Mouse (Mus musculus): ENCODE measurements around the gene Daam1. TPM values are rescaled to one million over a fixed set of nuclear protein-coding genes. Genes with fewer than 3 reads are reported as not detected.

Daam1 gene
- polyA plus RNA-seq (2012), result 29.0 and 37.2 TPM in 2 replicates

GRCm38 (mm10) chr12:71830607-71831257 lies at the start of gene Daam1:
Gene Daam1 (plus strand): TSS chr12:71831078.
- TF ChIP-seq GATA1 (IDR thresholded peaks at IDR 0.05; ENCODE audit: low read length), result no peak

DNA sequence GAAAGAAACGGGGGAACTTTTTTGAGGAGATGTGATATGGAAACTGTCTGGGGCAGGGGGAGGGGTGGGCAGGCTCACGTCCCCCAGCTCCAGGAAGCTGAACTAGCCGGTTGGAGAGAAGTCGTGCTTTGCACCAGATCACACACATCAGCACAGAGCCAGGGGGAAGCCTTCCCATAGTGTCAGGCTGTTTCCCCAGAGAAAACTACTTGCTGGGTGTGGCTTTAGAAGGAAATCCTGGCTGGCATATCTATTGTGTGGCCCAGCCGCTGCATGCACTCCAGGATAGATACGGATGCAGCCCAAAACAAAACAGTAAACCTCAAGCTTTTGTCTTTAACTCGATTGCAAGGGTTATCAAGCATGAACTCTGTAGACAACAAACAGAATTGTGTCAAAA lies 49.7 kb upstream of the Daam1 start:
- no peak for TF ChIP-seq GATA1 (IDR thresholded peaks at IDR 0.05; ENCODE audit: low read length)

- no peak for TF ChIP-seq GATA1 (IDR thresholded peaks at IDR 0.05; ENCODE audit: low read length)
Measured at GRCm38 (mm10) chr12:71783970-71784369, 46.9 kb upstream of the Daam1 start.

DNA sequence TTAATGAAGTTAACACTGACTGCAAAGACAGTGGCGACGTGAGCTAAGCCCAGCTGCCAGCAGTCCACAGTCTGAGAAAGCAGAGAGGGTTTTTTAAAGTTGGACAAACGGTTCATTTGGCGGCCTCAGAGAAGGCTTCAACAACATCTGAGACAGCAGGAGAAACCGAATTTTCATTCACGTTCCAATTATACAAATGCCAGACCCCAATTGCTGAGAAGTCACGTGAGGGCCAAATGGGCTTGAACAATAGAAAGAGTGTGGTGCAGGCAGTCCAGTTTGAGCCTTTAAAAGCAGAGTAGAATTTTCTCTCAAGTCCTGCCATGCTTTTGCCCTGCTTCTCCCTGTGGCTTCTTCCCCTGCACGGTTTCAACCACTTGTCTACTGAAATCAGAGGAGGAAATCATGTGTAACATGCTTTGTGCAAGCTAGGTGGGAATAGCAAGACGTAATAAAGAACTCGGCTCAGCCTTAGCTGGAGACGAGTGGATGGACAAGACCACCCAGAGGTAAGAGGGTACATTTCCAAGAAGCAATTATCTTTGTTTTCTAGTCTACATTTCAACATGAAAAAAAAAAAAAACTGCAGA lies 46.1 kb upstream of the Daam1 start:
- TF ChIP-seq GATA1 (IDR thresholded peaks at IDR 0.05; ENCODE audit: low read length), result no peak

- TF ChIP-seq GATA1 (IDR thresholded peaks at IDR 0.05; ENCODE audit: low read length), result no peak
Measured at GRCm38 (mm10) chr12:71786521-71786920, 44.4 kb upstream of the Daam1 start.

- no peak for TF ChIP-seq GATA1 (IDR thresholded peaks at IDR 0.05; ENCODE audit: low read length)
Measured at GRCm38 (mm10) chr12:71788791-71789190, 42.1 kb upstream of the Daam1 start.

DNA sequence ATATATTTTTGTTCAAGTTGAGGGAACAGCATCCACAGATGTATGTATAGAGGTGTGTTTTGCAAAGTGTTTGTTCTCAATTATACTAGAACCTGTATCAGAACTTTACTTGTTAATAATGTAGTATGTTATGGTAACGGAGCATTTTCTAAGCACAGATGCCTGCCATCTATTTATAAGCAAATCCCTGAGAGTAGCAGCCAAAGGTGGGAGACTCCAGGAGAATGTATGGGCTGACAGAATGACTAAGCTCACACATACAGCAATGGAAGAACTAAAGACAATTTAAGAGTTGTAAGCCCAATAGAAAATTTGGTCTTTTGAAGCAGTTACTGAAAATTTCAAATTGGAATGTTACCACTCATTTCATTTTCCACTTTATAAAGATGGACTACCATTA lies 40.3 kb upstream of the Daam1 start:
- TF ChIP-seq GATA1 (IDR thresholded peaks at IDR 0.05; ENCODE audit: low read length), result no peak

DNA sequence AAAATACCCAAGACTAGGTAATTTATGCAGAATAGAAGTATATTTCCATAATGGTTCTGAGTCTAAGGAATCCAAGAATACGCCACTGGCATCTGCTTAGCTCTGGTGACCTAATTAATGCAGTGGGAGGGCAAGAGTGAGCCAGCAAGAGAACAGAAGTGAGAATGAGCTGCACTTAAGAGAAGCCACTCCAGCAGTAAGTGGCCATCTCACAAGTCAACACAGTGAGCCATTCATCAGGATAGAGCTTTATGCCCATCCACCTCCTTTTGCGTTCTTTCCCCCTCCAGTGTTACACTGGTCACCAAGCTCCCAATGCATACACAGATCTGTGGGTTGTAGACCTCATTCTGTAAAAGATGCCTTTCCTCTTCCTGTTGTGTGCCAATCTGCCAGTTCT lies 37.8 kb upstream of the Daam1 start:
- no peak for TF ChIP-seq GATA1 (IDR thresholded peaks at IDR 0.05; ENCODE audit: low read length)

DNA sequence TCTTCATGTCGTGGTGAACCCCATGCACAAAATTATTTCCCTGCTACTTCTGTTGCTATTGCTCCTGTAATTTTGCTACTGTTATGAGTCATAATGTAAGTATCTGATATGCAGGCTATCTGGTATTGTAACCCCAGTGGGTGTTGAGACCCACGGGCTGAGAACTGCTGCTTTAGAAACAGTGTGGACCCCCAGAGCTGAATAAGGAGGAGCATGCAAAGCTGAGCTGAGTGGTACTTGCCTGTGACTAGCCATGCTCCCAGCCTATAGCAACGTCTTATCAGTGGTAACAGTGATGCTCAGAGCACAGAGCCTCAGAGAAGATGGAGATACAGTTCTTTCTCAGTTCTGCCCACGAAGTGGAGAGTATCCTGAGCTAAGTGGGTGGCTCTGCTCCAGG lies 35.3 kb upstream of the Daam1 start:
- TF ChIP-seq GATA1 (IDR thresholded peaks at IDR 0.05; ENCODE audit: low read length), result no peak

- no peak for TF ChIP-seq GATA1 (IDR thresholded peaks at IDR 0.05; ENCODE audit: low read length)
Measured at GRCm38 (mm10) chr12:71796517-71796916, 34.4 kb upstream of the Daam1 start.

DNA sequence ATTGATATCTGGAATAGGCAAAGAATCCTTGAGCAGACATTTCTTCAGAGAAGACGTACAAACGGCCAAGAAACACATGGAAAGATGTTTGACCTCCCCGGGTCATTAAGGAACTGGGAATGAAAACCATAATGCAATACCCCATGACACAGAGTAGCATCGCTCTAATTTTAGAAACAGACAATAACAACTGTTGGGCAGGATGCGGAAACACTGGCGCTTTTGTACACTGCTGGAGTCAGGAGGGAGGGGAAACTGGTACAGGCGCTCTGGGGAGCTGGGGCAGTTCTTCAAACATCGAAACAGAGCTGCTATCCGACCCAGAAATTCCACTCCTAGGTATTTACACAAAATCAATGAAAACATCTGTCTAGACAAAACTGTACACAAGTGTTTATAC lies 23.6 kb upstream of the Daam1 start:
- no peak for TF ChIP-seq GATA1 (IDR thresholded peaks at IDR 0.05; ENCODE audit: low read length)

GRCm38 (mm10) chr12:71808631-71809030 lies 22.2 kb upstream of the Daam1 start:
- no peak for TF ChIP-seq GATA1 (IDR thresholded peaks at IDR 0.05; ENCODE audit: low read length)

DNA sequence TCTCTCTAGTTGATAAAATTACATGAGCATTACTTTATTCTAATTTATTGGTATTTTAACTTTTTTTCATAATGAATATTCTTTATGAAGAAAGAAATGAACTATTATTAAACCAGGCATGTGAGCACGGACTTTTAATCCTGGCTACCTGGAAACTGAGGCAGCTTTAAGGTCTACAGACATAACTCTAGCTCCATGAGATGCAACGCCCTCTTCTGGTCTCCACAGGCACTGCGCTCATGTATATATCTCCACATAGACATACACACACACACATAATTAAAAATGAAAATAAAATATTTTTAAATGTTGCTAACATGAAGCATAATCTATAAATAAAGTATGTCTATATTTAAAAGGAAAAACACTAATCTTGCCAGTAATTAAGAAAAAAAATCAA lies 21.3 kb upstream of the Daam1 start:
- TF ChIP-seq GATA1 (IDR thresholded peaks at IDR 0.05; ENCODE audit: low read length), result no peak

DNA sequence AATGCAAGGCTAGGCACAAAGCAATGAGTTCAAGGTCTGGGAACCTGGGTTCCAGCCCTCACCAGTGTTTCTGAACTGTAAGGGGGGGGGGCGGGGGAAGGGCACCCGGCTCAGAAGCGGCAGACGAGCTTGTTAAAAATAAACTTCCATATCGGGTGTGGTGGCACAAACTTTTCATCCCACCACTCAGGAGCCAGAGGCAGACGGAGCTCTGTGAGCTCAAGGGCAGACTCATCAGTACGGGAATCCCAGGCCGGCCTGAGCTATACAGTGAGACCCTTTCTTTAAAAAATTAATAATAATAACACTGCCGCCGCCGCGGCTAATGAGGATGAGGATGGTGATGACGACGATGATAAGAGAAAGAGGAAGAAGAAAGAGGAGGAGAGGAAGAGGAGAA lies 18.3 kb upstream of the Daam1 start:
- TF ChIP-seq GATA1 (IDR thresholded peaks at IDR 0.05; ENCODE audit: low read length), result no peak

- TF ChIP-seq GATA1 (IDR thresholded peaks at IDR 0.05; ENCODE audit: low read length), result no peak
Measured at GRCm38 (mm10) chr12:71813251-71813650, 17.6 kb upstream of the Daam1 start.

DNA sequence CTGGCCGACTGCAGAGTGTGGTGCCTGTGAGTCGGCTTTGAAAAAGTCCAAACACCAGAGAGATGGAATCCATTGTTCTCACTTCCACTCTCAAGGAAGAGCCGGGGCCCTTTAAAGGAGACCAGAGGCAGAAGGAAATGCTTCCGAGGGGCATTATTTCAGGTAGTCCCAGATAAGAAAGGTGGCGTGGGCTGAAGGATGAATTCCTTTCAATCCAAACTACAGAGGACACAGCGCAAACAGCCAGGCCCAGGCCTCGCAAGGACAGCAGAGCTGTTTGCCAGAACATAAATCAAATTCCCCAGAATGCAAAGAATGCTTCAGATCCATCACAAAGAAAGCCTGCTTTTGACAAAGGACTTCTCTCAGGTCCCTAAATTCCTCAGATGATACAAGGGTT lies 17.1 kb upstream of the Daam1 start:
- no peak for TF ChIP-seq GATA1 (IDR thresholded peaks at IDR 0.05; ENCODE audit: low read length)

GRCm38 (mm10) chr12:71820094-71820493 lies 10.8 kb upstream of the Daam1 start:
- TF ChIP-seq GATA1 (IDR thresholded peaks at IDR 0.05; ENCODE audit: low read length), result no peak

All from G1E-ER4 (cell line).